Mouse (Mus musculus): ENCODE measurements around the gene Igfbp4.

GRCm38 (mm10) chr11:99084366-99084765, 43.3 kb downstream of the Igfbp4 start:
- TF ChIP-seq CTCF (IDR thresholded peaks at IDR 0.05; ENCODE audit: borderline replicate concordance, control insufficient read depth, extremely low read depth, insufficient read depth, low read length, poor library complexity) (no peak), POLR2A (IDR thresholded peaks at IDR 0.05; ENCODE audit: control insufficient read depth, extremely low read depth, insufficient read depth, low read length, poor library complexity) (no peak)
